Mouse (Mus musculus) left cerebral cortex, postnatal 25 days (tissue): ENCODE data around the gene Cep97. TPM values are rescaled to one million over a fixed set of nuclear protein-coding genes. Genes with fewer than 3 reads are reported as not detected.
A peak's percentile ranks its signal among the peaks of the same experiment; 100 is the strongest.
"Not testable (repeated sequence)": the region's sequence is repeated elsewhere in the genome, so short reads cannot be mapped to it uniquely, and the experiment has no call there.

Source experiments
- DNase-seq, 2 experiments: peaks; one replicate each; pipeline ENCODE4 v3.0.0; 2022; ENCODE audit warnings: low spot score in 2 of 2, mixed read lengths in 1 of 2
- intact Hi-C: fragments of 180-260 bp; cut with DNase I; formaldehyde crosslinking; loops from one replicate; pipeline ENCODE4 v1.15.1; 2025
- total RNA-seq, 2 experiments: library from RNA; stranded (reverse); gene quantifications; 2 replicates each; pipeline ENCODE4 v1.2.3; 2021

Gene Cep97
- 10 to 100 TPM; 13.7 to 14.2 TPM for total RNA-seq

GRCm38 (mm10) chr16:55934453-55935037 is at the start of gene Cep97:
TSS of gene Cep97 (minus strand) at chr16:55934855.
- peak; percentile 95 to 98 for DNase-seq
- intact Hi-C loops = loop anchor here (1.0 to 5.0 kb wide), 2 partner anchors 33 to 39 kb away; partner anchors contain the start of genes Nxpe3 and Rpl24

- DNase-seq = peak in 1 of 2 experiments; percentile 24
- intact Hi-C loops = loop anchor here (2.0 to 5.0 kb wide), 2 partner anchors 54 to 153 kb away; partner anchors contain the start of gene Pcnp
These were observed 40.2 kb upstream of the Cep97 start for GRCm38 (mm10) chr16:55974903-55975285.

GRCm38 (mm10) chr16:55974256-55974902 is 39.7 kb upstream of the Cep97 start:
- DNase-seq = peak; percentile 81 to 84
- intact Hi-C loops = loop anchor here (2.0 to 5.0 kb wide), 2 partner anchors 54 to 152 kb away; partner anchors contain the start of gene Pcnp

GRCm38 (mm10) chr16:55973431-55974255 is 39.0 kb upstream of the Cep97 start, which contains the start of gene Zbtb11:
TSS of gene Zbtb11 (plus strand) at chr16:55973883.
- intact Hi-C loops = loop anchor here (2.0 to 5.0 kb wide), 2 partner anchors 55 to 151 kb away; partner anchors contain the start of gene Pcnp
- DNase-seq = peak; percentile 99

GRCm38 (mm10) chr16:55972626-55973201 is 38.1 kb upstream of the Cep97 start:
- intact Hi-C loops = loop anchor here (5.0 kb wide), 1 partner anchor 150 kb away; no protein-coding TSS in a partner anchor
- DNase-seq = no peak

GRCm38 (mm10) chr16:55971735-55972615 is 37.3 kb upstream of the Cep97 start:
- intact Hi-C loops = loop anchor here (5.0 kb wide), 1 partner anchor 150 kb away; no protein-coding TSS in a partner anchor
- no peak for DNase-seq

- no peak for DNase-seq
- intact Hi-C loops = loop anchor here (5.0 kb wide), 1 partner anchor 148 kb away; no protein-coding TSS in a partner anchor
These were observed 35.8 kb upstream of the Cep97 start for GRCm38 (mm10) chr16:55970416-55970815.

- DNase-seq = no peak
- intact Hi-C loops = loop anchor here (5.0 kb wide), 1 partner anchor 37 kb away; the partner anchor contains the start of gene Cep97
These were observed 34.5 kb upstream of the Cep97 start for GRCm38 (mm10) chr16:55969147-55969546.

GRCm38 (mm10) chr16:55967221-55967620 is 32.6 kb upstream of the Cep97 start:
- intact Hi-C loops = loop anchor here (5.0 kb wide), 1 partner anchor 35 kb away; the partner anchor contains the start of gene Cep97
- DNase-seq = no peak

GRCm38 (mm10) chr16:55966212-55966871 is 31.7 kb upstream of the Cep97 start, which contains the start of gene Rpl24:
TSS of gene Rpl24 (plus strand) at chr16:55966275.
- peak; percentile 95 to 98 for DNase-seq
- intact Hi-C loops = loop anchor here (1.0 to 5.0 kb wide), 2 partner anchors 34 to 63 kb away; partner anchors contain the start of genes Cep97 and Pcnp

- intact Hi-C loops = loop anchor here (1.0 kb wide), 1 partner anchor 14 kb away; no protein-coding TSS in a partner anchor
- peak; percentile 52 to 62 for DNase-seq
These were observed 29.7 kb upstream of the Cep97 start for GRCm38 (mm10) chr16:55964126-55964949.

GRCm38 (mm10) chr16:55963068-55963467 is 28.4 kb upstream of the Cep97 start:
- DNase-seq, intact Hi-C loops: not testable (repeated sequence)

GRCm38 (mm10) chr16:55954196-55954595 is 19.5 kb upstream of the Cep97 start:
- intact Hi-C loops = loop anchor here (5.0 kb wide), 1 partner anchor 178 kb away; no protein-coding TSS in a partner anchor
- not testable (repeated sequence) for DNase-seq

GRCm38 (mm10) chr16:55952771-55953170 is 18.1 kb upstream of the Cep97 start:
- intact Hi-C loops = loop anchor here (5.0 kb wide), 1 partner anchor 180 kb away; no protein-coding TSS in a partner anchor
- no peak for DNase-seq

- intact Hi-C loops = loop anchor here (2.0 to 5.0 kb wide), 2 partner anchors 113 to 180 kb away; no protein-coding TSS in a partner anchor
- no peak for DNase-seq
These were observed 17.1 kb upstream of the Cep97 start for GRCm38 (mm10) chr16:55951679-55952327.
